Mouse (Mus musculus): ENCODE results near the gene Olfr45.
"Not testable (repeated sequence)": the region's sequence is repeated elsewhere in the genome, so short reads cannot be mapped to it uniquely, and the experiment has no call there.

The Olfr45 gene

DNA sequence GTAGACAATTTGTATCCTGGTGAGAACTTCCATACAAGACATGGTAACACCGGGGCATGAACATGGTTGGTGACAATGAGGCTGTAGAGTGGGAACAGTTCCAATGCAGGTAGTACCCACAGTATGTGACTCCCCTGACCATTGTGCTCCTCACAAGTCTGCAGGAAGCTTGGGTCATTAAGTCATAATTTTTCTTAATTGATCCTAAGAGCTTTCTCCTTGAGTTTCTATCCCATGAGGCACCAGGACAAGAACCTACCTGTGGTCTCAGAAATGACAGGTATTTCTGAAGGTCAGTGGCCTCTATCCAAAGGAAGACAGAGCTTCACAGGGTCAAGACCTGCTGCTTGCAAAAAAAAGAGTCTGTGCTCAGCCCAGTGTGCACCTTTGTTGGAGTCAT, at the start of gene Olfr45:
Olfr45 (plus strand) TSS at position 301 of the 400 bp plus-strand sequence.
- DNase-seq (ENCODE audit: low spot score): no peak

DNA sequence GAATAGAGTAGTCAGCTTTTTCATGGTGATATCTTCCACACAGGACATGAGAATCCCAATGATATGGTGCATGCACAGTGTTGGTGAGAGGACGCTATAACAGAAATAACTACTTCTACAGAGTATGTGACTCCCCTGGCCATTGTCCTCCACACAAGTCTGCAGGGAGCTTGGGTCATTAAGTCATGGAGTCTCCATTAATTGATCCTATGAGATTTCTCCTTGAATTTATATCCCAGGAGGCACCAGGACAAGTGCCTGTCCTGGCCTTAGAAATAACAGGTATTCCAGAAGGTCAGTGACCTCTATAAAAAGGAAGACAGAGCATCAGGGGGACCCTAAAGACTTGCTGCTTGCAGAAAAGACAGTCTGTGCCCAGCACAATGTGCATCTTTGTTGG, 35.6 kb upstream of the Olfr45 start, which contains the start of gene Olfr53:
Olfr53 (plus strand) TSS at position 301 of the 400 bp plus-strand sequence.
- DNase-seq (ENCODE audit: low spot score): no peak

DNA sequence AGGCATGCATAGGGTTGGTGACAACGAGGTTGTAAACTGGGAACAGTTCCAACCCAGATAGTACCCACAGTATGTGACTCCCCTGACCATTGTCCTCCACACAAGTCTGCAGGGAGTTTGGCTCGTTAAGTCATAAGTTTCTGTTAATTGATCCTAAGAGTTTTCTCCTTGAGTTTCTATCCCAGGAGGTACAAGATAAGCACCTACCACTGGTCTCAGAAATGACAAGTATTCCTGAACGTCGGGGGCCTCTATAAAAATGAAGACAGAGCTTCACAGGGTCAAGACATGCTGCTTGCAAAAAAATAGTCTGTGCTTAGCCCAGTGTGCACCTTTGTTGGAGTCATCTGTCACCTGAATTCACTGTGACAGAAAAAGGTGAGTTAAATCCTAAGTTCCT, 22.1 kb upstream of the Olfr45 start, which contains the start of gene Olfr539:
Olfr539 (plus strand) TSS at position 301 of the 400 bp plus-strand sequence.
- DNase-seq (ENCODE audit: low spot score): no peak

DNA sequence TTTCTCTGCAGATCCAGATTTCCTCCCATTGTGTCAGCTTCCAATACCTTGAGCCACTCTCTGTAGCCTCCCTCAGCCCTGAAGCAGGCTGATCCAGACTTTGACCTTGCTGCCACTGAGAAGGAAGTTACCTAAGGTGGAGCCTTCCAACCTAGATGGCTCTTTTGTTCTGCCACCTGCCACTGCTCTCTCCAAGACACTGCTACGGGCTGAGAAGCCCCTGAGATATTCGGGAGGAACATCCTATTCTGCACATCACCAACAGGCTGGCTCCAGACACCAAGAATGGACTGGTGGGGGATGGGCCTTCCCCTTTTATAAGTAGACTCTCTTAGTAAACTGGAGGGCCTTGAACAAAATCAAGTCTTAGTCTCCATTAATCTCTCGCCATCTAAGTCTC, 11.1 kb upstream of the Olfr45 start:
- not testable (repeated sequence) for DNase-seq (ENCODE audit: low spot score)

DNA sequence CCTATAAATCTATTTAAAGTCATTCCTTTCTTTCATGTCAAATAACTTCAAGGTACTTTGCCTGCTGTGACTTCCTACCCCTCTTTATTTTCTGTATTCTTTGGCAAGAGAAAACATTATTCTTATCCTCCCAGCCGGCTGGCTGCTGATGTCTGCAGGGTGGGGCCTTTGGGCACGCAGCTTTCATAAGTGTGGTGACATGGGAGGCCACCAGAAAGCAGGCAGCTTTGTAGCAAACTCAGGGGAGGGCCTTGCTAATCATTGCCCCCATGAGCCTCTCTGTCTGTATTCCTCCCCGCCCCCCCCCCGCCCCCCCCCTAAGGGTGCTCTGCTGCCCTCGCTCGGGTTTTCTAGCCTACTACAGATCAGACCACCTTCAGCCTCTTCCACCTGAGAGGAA, 5.9 kb upstream of the Olfr45 start:
- DNase-seq (ENCODE audit: low spot score): no peak

DNA sequence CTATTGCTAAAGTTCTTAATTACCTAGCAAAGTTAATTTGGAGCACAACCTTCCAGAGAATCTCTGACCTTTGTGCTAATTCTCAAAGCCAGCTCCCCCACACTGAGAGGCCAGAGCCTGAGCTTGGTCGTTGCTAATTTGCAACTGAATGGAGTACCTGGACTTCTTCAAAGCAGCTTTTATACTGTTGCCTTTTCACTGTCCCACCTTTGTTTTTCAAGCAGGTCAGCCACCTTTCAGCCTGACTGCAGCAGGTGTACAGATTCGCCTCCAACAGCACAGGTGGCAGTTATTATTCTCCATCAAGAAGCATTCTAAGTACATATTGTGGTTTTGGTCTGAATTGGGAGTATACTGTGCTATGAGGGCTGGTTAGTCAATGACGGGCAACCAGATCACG, 2.2 kb upstream of the Olfr45 start:
- not testable (repeated sequence) for DNase-seq (ENCODE audit: low spot score)

DNA sequence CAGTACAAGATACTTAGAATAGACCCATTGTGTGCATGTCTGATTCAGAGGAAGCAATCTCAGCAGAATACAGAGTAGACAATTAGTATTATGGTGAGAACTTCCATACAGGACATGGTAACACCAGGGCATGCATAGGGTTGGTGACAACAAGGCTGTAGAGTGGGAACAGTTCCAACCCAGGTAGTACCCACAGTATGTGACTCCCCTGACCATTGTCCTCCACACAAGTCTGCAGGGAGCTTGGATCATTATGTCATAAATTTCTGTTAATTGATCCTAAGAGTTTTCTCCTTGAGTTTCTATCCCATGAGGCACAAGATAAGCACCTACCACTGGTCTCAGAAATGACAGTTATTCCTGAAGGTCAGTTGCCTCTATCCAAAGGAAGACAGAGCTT, 15.2 kb downstream of the Olfr45 start, which contains the start of gene Olfr541:
Olfr541 (plus strand) TSS at position 301 of the 400 bp plus-strand sequence.
- no peak for DNase-seq (ENCODE audit: low spot score)

DNA sequence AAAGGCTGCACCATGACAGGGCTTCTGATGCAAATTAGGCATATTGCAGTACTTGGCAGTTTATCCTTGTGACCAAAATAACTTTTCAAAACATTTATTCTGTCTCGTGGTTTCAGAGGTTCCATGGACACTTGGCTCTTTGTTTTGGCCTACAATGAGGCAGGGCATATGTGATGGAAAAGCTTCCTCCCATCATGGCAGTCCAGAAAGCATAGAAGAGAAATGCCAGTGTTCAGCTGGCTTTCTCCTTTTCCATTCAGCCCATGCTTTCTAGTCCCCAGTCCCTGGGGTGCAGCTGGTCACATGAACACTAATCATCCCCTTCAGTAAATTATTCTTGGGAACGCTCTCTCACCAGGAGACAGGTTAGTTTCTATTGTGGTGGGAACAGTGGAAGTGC, 24.6 kb downstream of the Olfr45 start:
- no peak for DNase-seq (ENCODE audit: low spot score)

DNA sequence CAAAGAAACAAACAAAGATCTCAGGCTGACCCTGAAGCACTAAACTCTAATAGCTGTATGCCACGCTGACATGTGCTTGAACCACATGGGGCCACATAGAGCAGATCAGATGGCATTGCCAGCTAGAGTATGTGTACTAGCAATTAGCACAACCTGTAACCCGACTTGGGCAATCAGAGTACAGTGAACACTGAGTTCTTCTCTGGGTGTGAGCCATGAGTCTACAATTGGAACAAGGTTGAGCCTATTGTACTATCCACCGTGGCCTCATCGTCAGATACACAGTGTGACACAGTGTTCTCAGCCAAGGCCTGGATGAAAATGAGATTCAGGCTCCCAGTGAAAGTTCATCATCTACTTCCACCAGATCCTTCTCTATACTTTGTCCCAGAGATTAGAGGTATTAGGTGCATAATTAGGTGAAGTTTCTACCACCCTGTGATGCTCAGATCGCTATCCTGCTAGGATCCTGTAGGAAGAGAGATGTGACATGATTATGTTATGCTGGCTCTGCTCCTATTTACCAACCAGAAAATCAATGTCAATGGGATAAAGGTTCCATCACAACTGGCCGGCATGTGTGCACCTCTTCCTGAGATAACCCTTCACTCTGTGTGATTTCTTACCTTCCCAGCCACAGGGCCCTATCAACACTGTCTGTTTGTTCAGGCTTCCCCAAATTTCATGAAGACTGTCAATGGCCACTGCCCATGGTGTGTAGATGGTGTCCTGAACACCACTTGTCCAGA, 26.0 kb downstream of the Olfr45 start:
- DNase-seq (ENCODE audit: low spot score): no peak

DNA sequence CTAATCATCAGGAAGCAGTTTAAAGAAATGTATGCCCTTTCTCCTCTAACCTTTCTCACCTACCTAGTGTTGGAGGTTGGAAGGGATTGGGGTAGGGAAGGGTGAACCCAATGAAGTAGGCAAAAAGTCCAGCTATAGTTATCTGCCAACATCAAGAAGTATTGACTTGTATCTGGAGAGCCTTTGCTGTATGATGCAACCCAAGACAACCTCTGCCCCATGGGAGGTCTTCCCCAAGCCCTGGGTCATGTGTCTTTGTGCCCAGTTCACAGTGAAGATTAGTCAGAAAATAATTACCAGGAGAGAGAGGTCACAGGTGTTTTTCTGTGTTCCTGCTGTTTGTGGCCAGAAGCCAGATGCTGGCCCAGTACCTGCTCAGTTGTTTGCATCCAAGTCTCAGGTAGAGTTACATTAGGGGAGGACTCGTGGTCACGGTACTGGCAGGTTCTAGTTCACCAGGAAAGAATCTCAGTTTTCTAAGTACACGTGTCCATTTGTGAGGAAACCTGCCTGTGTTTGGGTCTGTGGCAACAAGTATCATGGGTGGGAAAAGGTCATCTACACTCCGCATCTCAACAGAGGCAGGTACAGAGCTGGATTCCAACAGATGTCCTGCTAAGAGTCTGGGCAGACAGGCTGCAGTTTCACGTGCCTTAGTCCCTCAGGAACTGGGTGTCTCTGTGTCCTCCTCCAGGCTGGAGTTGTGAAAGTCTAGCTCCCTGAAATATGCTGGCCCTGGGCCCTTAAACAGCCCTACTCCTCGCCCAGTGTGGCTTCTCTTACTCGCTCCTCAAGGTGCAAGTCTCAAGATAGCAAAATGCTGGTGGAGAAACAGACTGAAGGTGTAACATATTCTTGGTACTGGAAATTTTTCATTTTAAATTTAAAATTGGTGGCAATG, 35.7 kb downstream of the Olfr45 start:
- no peak for DNase-seq (ENCODE audit: low spot score)

DNA sequence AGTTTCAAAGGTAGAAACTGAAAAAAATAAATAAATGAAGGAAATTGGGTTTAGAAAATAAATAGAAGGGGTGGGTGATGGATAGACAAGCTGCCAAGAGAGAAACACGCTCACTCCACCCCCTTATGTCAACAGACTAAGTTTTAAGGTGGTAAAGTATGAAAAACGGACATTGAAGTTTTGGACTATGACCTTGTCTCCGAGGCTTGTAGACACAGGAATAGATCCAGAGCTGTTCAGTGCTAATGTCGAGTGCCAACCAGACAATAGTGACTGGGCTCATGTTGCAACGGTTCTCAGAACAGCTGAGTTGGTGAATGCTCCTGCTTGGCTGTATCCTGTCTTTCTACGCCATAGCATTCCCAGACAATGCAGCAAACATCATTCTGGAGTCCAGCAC, 39.3 kb downstream of the Olfr45 start:
- no peak for DNase-seq (ENCODE audit: low spot score)

DNA sequence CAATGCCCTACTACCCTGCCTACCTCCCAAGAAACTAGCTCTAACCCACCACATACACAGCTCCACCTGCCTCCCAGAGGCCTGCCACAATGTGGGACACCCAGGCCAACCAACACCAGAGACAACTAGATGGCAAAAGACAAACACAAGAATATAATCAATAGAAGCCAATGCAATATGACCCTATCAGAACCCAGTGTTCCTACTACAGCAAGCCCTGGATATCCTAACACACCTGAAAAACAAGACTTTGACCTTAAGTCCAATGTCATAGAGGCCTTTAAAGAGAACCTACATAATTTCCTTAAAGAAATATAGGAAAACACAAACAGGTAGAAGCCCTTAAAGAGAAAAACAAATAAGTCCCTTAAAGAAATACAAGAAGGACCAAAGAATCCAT, 43.8 kb downstream of the Olfr45 start:
- no peak for DNase-seq (ENCODE audit: low spot score)

DNA sequence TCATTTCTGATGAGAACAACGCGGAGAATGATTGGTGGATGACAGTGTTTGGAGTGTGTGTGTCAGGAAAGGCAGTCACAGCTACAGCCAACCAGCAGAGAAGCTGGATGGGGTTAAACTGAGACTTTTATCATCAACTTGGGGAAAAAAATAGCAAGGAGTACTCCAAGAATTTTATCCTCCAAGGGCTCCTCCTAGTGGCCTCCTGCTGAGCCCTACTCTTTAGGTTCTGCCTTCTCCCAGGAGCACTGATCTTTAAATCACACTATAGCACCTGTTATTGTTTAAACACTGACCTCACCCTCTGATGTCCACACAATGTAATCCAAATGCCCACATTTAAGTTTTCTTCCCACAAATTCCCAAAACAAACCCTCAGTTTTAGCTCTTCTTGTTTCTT, 51.4 kb downstream of the Olfr45 start:
- DNase-seq (ENCODE audit: low spot score): peak; percentile 10

Data from embryo, embryonic 10.5 days (tissue).